Mouse (Mus musculus) midbrain, postnatal 0 days (tissue): ENCODE data around the gene AW551984. TPM values are rescaled to one million over a fixed set of nuclear protein-coding genes. Genes with fewer than 3 reads are reported as not detected.

ENCODE experiments used
- ATAC-seq: fragments of 200-750 bp; cut with Nextera tagmentation; 2 replicates; pipeline ENCODE4 v1.8.0; 2017; ENCODE audit warnings: moderate number of reproducible peaks, mild to moderate bottlenecking, moderate TSS enrichment, moderate library complexity; ENCODE audit not compliant: low FRiP score
- DNase-seq: peaks from one replicate; pipeline ENCODE4 v3.0.0-alpha.2; 2015; ENCODE audit warnings: low spot score
- H3K27ac ChIP-seq: fragments of 300-500 bp; sonication (generic); 2 replicates; pipeline ENCODE4 v1.5.1; 2014; ENCODE audit warnings: low read depth, mild to moderate bottlenecking, low read length, mixed read lengths
- H3K27me3 ChIP-seq: fragments of 300-500 bp; sonication (generic); 2 replicates; pipeline ENCODE4 v1.6.1; 2014; ENCODE audit warnings: low read length, control low read depth, mixed read lengths; ENCODE audit not compliant: insufficient read depth
- H3K36me3 ChIP-seq: fragments of 300-500 bp; sonication (generic); 2 replicates; pipeline ENCODE4 v1.6.1; 2014; ENCODE audit warnings: low read length, control low read depth, mixed read lengths; ENCODE audit not compliant: insufficient read depth
- H3K4me1 ChIP-seq: fragments of 300-500 bp; sonication (generic); 2 replicates; pipeline ENCODE4 v1.6.1; 2014; ENCODE audit warnings: mild to moderate bottlenecking, control low read depth, antibody characterized with exemption, low read length, mixed read lengths; ENCODE audit not compliant: insufficient read depth
- H3K4me2 ChIP-seq: fragments of 300-500 bp; sonication (generic); 2 replicates; pipeline ENCODE4 v1.6.1; 2014; ENCODE audit warnings: low read depth, mild to moderate bottlenecking, low read length, mixed read lengths; ENCODE audit not compliant: poor library complexity, severe bottlenecking
- H3K4me3 ChIP-seq: fragments of 300-500 bp; sonication (generic); 2 replicates; pipeline ENCODE4 v1.5.1; 2014; ENCODE audit warnings: low read depth, mild to moderate bottlenecking, low read length, moderate library complexity
- H3K9ac ChIP-seq: fragments of 300-500 bp; sonication (generic); replicated peaks from 2 replicates; pipeline ENCODE4 v1.6.1; 2014; ENCODE audit warnings: mild to moderate bottlenecking, low read length, moderate library complexity, mixed read lengths; ENCODE audit not compliant: poor library complexity, severe bottlenecking
- H3K9me3 ChIP-seq: fragments of 300-500 bp; sonication (generic); 2 replicates; pipeline ENCODE4 v1.6.1; 2016; ENCODE audit warnings: low read length, control low read depth
- CTCF ChIP-seq: IDR thresholded peaks from 2 replicates; pipeline ENCODE4 v1.5.1; 2016; ENCODE audit warnings: antibody characterized with exemption, mild to moderate bottlenecking
- WGBS: fragments of 180-500 bp; shearing (Covaris S2); extraction: QIAGEN DNeasy Blood & Tissue Kit; methylation state at CpG from one replicate; pipeline ENCODE4 v1.1.7; 2014; 5-methylcytosine and 5-hydroxymethylcytosine counted together
- polyA plus RNA-seq: library from polyadenylated mRNA; unstranded; fragments of >200 nt; fragmentation: Nextera tagmentation; extraction: Ambion mirVana; gene quantifications from 2 replicates; pipeline ENCODE4 v1.2.1, GENCODE M21; 2015
- total RNA-seq: library from RNA; depleted of rRNA; stranded (reverse); fragments of >200 nt; gene quantifications from 2 replicates; pipeline ENCODE4 v1.2.3, GENCODE M21; 2014; rRNA removed

The AW551984 gene
- 363 and 387 TPM in 2 replicates for total RNA-seq
- polyA plus RNA-seq: 260 and 267 TPM in 2 replicates

GRCm38 (mm10) chr9:39603999-39604453 is at the start of gene AW551984:
Gene AW551984, minus strand, starts transcription at chr9:39604403.
- DNase-seq (peak; percentile 55), ATAC-seq (peak; percentile 62)
- Histone ChIP-seq H3K27ac (peak within 1 kb of the TSS; percentile 69), H3K9me3 (no peaks in the 10 kb centered on the region), H3K9ac (peak within 1 kb of the TSS; percentile 69), H3K4me2 (peak within 1 kb of the TSS; percentile 76), H3K27me3 (no peaks in the 10 kb centered on the region), H3K4me3 (peak within 1 kb of the TSS; percentile 49), H3K4me1 (no peaks in the 10 kb centered on the region), H3K36me3 (no peaks in the 10 kb centered on the region)
- TF ChIP-seq CTCF: no peak
- WGBS: 0% methylated on average over 8 of the region's 8 CpGs

- H3K27me3 ChIP-seq: no peaks in the 10 kb centered on the region
- H3K9ac ChIP-seq: no peak overlapping the region
- no peak for DNase-seq
- TF ChIP-seq CTCF: no peak
- no peak overlapping the region for H3K27ac ChIP-seq
- no peaks in the 10 kb centered on the region for H3K9me3 ChIP-seq
- H3K36me3 ChIP-seq: no peaks in the 10 kb centered on the region
- no peak for ATAC-seq
- no peaks in the 10 kb centered on the region for H3K4me1 ChIP-seq
- no peak overlapping the region for H3K4me2 ChIP-seq
- WGBS: 89% methylated on average over 4 of the region's 4 CpGs
- no peak overlapping the region for H3K4me3 ChIP-seq
Measured at GRCm38 (mm10) chr9:39647382-39647781, 43.2 kb upstream of the AW551984 start.

GRCm38 (mm10) chr9:39644785-39645184 is 40.6 kb upstream of the AW551984 start, which contains the start of gene Olfr961:
Gene Olfr961, plus strand, starts transcription at chr9:39645085.
- no peaks in the 10 kb centered on the region for H3K27me3 ChIP-seq
- no peak within 1 kb of the TSS for H3K9ac ChIP-seq
- no peaks in the 10 kb centered on the region for H3K36me3 ChIP-seq
- H3K27ac ChIP-seq: no peak within 1 kb of the TSS
- DNase-seq: no peak
- no peaks in the 10 kb centered on the region for H3K4me1 ChIP-seq
- no peak for ATAC-seq
- H3K9me3 ChIP-seq: no peaks in the 10 kb centered on the region
- H3K4me3 ChIP-seq: no peak within 1 kb of the TSS
- no peak within 1 kb of the TSS for H3K4me2 ChIP-seq
- no peak for TF ChIP-seq CTCF

DNA sequence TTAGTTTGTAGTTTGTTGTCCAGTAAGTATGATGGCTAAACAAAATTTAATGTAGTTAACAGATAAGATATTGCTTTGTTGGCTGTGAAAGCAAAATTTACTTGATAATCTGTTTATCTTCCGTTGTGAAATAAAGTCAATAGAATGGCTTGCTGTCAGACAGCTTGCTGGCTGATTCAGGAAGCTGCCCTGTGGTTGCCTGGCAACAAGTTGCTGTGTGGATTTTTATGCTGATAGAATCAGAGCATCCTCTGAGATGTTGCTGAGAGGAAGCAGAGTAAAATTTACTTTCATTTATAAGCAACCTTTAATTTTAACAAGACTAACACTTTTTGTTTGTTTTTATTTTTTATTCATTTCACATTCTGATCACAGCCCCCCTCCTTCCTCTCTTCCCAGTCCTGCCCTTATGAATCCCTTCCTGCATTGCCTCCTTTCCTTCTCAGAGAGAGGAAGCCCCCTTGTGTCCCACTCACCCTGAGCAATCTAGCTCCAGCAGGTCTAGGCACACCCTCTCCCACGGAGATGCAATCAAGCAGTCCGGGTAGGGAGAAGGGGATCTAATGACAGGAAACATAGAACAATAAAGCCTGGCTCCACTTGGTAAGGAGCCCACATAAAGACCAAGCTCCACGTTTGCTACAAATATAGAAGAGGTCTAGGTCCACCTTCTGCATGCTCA is 29.9 kb upstream of the AW551984 start:
- Histone ChIP-seq H3K4me3 (no peak overlapping the region), H3K9me3 (no peaks in the 10 kb centered on the region), H3K27me3 (no peaks in the 10 kb centered on the region), H3K9ac (no peak overlapping the region), H3K4me1 (peaks cover 4% of the 10 kb centered on the region; the same call in 1 of the 2 replicates), H3K27ac (peak overlapping the region; percentile 73), H3K36me3 (no peaks in the 10 kb centered on the region), H3K4me2 (no peak overlapping the region)
- WGBS: 24% methylated on average over 4 of the region's 4 CpGs
- DNase-seq (peak; percentile 73), ATAC-seq (peak; percentile 84)
- TF ChIP-seq CTCF: no peak

GRCm38 (mm10) chr9:39629069-39629468 is 24.9 kb upstream of the AW551984 start:
- 93% methylated on average over 2 of the region's 2 CpGs for WGBS

GRCm38 (mm10) chr9:39624711-39625110 is 20.5 kb upstream of the AW551984 start:
- H3K27ac ChIP-seq: no peak overlapping the region
- no peak overlapping the region for H3K4me3 ChIP-seq
- no peaks in the 10 kb centered on the region for H3K36me3 ChIP-seq
- H3K4me2 ChIP-seq: no peak overlapping the region
- no peak for DNase-seq
- H3K9me3 ChIP-seq: no peaks in the 10 kb centered on the region
- H3K4me1 ChIP-seq: no peaks in the 10 kb centered on the region
- no peak for ATAC-seq
- no peaks in the 10 kb centered on the region for H3K27me3 ChIP-seq
- TF ChIP-seq CTCF: no peak
- 88% methylated on average over 2 of the region's 2 CpGs for WGBS
- no peak overlapping the region for H3K9ac ChIP-seq

More at GRCm38 (mm10) chr9:39629069-39629468, 24.9 kb upstream of the AW551984 start:
- Histone ChIP-seq H3K4me3 (no peak overlapping the region), H3K4me2 (no peak overlapping the region), H3K9ac (no peak overlapping the region), H3K36me3 (no peaks in the 10 kb centered on the region), H3K27ac (no peak overlapping the region), H3K9me3 (no peaks in the 10 kb centered on the region), H3K27me3 (no peaks in the 10 kb centered on the region), H3K4me1 (no peaks in the 10 kb centered on the region)
- no peak for ATAC-seq
- DNase-seq: no peak
- TF ChIP-seq CTCF: no peak
